Mouse (Mus musculus) lung, embryonic 14.5 days (tissue): Measurements from ENCODE around the gene Pcsk6. TPM values are rescaled to one million over a fixed set of nuclear protein-coding genes. Genes with fewer than 3 reads are reported as not detected.
A peak's percentile ranks its signal among the peaks of the same experiment; 100 is the strongest.

Experiments
- ATAC-seq: fragments of 200-750 bp; cut with Nextera tagmentation; 2 replicates; pipeline ENCODE4 v1.8.0; 2017; ENCODE audit warnings: mild to moderate bottlenecking, moderate TSS enrichment, moderate library complexity; ENCODE audit not compliant: insufficient read depth
- DNase-seq: peaks from one replicate; pipeline ENCODE4 v3.0.0-alpha.2; 2015
- H3K27ac ChIP-seq: fragments of 300-500 bp; sonication (generic); 2 replicates; pipeline ENCODE4 v1.5.1; 2014; ENCODE audit warnings: low read depth, mild to moderate bottlenecking, moderate library complexity
- H3K27me3 ChIP-seq: fragments of 300-500 bp; sonication (generic); 2 replicates; pipeline ENCODE4 v1.6.1; 2014; ENCODE audit warnings: low read length, control low read depth; ENCODE audit not compliant: insufficient read depth
- H3K36me3 ChIP-seq: fragments of 300-500 bp; sonication (generic); 2 replicates; pipeline ENCODE4 v1.6.1; 2014; ENCODE audit warnings: control low read depth; ENCODE audit not compliant: insufficient read depth
- H3K4me1 ChIP-seq: fragments of 300-500 bp; sonication (generic); 2 replicates; pipeline ENCODE4 v1.6.1; 2014; ENCODE audit warnings: antibody characterized with exemption, control low read depth; ENCODE audit not compliant: insufficient read depth
- H3K4me2 ChIP-seq: fragments of 300-500 bp; sonication (generic); 2 replicates; pipeline ENCODE4 v1.6.1; 2014; ENCODE audit warnings: mild to moderate bottlenecking
- H3K4me3 ChIP-seq: fragments of 300-500 bp; sonication (generic); 2 replicates; pipeline ENCODE4 v1.5.1; 2014; ENCODE audit warnings: low read depth, low read length
- H3K9ac ChIP-seq: fragments of 300-500 bp; sonication (generic); 2 replicates; pipeline ENCODE4 v1.6.1; 2014
- H3K9me3 ChIP-seq: fragments of 300-500 bp; sonication (generic); 2 replicates; pipeline ENCODE4 v1.6.1; 2016; ENCODE audit warnings: low read depth, low read length, control low read depth
- CTCF ChIP-seq: IDR thresholded peaks from 2 replicates; pipeline ENCODE4 v1.5.1; 2016; ENCODE audit warnings: antibody characterized with exemption, low read depth
- WGBS: fragments of 180-500 bp; shearing (Covaris S2); extraction: QIAGEN DNeasy Blood & Tissue Kit; methylation state at CpG from one replicate; pipeline ENCODE4 v1.1.7; 2014; 5-methylcytosine and 5-hydroxymethylcytosine counted together
- polyA plus RNA-seq: library from polyadenylated mRNA; unstranded; fragments of >200 nt; fragmentation: Nextera tagmentation; extraction: Ambion mirVana; gene quantifications from 2 replicates; pipeline ENCODE4 v1.2.1, GENCODE M21; 2014

The Pcsk6 gene
- polyA plus RNA-seq, 1 experiment from 2014 or later = 9.2 TPM

DNA sequence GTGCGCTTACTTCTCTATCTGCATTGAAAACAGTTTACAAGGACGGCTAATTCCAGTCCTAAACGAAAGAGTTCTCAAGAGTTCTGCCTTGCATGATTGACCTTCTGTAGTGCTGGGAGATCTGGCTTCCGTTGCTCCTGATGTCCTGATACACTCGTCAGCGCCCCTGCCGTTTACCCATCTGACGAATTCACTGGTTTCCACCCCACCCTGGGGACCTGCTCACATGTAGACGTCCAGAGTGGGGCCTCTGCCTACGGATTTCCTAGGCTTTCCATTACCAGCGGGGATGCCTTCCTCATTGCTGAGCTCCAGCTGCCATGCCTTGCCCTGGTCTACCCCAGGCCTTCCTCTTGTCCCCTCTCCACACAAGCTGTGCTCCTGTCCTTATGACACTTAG lies 39.7 kb downstream of the Pcsk6 start:
- ATAC-seq (no peak), DNase-seq (no peak)
- Histone ChIP-seq H3K36me3 (no peaks in the 10 kb centered on the region), H3K4me3 (no peak overlapping the region), H3K4me2 (no peak overlapping the region), H3K27ac (no peak overlapping the region), H3K9me3 (no peaks in the 10 kb centered on the region), H3K27me3 (no peaks in the 10 kb centered on the region), H3K4me1 (peaks cover 6% of the 10 kb centered on the region; the same call in 1 of the 2 replicates), H3K9ac (no peak overlapping the region)
- TF ChIP-seq CTCF = no peak
- 84% methylated on average over 11 of the region's 11 CpGs for WGBS

DNA sequence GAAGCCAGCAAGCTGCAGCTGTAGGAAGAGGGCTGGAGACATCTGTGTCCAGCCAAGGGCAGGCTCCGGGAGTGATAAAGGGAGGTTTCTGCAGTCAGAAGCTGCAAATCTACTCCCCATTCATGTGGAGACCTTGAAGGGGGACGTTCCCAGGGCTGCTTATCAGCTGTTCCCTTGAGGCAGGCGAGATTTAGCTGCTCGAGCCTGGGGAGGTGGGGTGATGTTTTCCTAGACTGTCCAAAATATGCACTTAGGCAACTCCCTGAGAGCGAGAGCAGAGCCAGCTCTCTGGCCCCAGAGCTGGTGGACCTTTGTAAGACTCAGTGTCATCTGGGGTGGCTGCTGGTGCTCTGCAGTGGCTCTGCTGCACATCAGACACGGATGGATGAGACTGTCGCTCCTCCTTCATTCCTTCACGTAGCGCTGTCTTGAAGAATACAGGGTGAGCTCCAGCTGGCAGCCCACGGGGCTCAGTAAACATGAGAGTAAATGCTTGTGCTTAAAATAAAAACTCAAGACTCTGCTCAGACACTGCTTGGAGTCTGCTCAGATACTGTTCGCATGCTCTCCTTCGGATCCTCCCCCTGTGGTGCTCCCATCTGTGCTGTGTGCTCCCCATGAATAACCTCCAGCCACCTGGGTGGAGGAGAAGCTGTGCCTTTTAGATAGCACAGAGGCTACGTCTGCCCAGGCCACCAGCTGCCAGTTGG lies 41.1 kb downstream of the Pcsk6 start:
- DNase-seq (peak; percentile 55), ATAC-seq (peak; percentile 82)
- H3K27ac ChIP-seq = no peak overlapping the region
- TF ChIP-seq CTCF = no peak
- H3K27me3 ChIP-seq = no peaks in the 10 kb centered on the region
- H3K4me1 ChIP-seq = peaks cover 6% of the 10 kb centered on the region; the same call in 1 of the 2 replicates
- H3K9ac ChIP-seq = no peak overlapping the region
- no peaks in the 10 kb centered on the region for H3K36me3 ChIP-seq
- WGBS = 26% methylated on average over 13 of the region's 13 CpGs
- H3K4me2 ChIP-seq = peak overlapping the region; percentile 10; the same call in 1 of the 2 replicates
- no peak overlapping the region for H3K4me3 ChIP-seq
- no peaks in the 10 kb centered on the region for H3K9me3 ChIP-seq

DNA sequence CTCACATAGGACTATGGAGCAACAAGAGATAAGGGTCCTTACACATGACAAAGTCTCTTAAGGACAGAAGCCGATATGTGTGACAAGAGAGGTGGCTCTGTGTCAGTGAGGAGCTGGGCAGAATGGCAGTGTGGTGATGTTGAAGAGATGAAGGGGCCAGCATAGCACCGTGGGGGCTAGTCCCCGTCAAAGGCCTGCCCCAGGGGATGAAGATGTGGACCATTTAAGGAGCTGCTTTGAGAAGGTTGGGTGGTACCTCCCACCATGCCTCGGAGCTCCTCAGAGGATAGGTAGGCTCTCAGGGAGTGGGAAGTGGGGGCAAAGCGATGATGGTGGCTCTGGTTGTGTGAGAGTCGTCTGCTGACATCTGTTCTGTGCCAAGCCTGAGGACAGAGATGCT lies 41.9 kb downstream of the Pcsk6 start:
- no peaks in the 10 kb centered on the region for H3K9me3 ChIP-seq
- no peak overlapping the region for H3K4me2 ChIP-seq
- H3K4me1 ChIP-seq = peaks cover 6% of the 10 kb centered on the region; the same call in 1 of the 2 replicates
- ATAC-seq = no peak
- H3K36me3 ChIP-seq = no peaks in the 10 kb centered on the region
- DNase-seq = no peak
- TF ChIP-seq CTCF = no peak
- 68% methylated on average over 6 of the region's 6 CpGs for WGBS
- H3K4me3 ChIP-seq = no peak overlapping the region
- no peak overlapping the region for H3K9ac ChIP-seq
- H3K27ac ChIP-seq = no peak overlapping the region
- H3K27me3 ChIP-seq = no peaks in the 10 kb centered on the region

DNA sequence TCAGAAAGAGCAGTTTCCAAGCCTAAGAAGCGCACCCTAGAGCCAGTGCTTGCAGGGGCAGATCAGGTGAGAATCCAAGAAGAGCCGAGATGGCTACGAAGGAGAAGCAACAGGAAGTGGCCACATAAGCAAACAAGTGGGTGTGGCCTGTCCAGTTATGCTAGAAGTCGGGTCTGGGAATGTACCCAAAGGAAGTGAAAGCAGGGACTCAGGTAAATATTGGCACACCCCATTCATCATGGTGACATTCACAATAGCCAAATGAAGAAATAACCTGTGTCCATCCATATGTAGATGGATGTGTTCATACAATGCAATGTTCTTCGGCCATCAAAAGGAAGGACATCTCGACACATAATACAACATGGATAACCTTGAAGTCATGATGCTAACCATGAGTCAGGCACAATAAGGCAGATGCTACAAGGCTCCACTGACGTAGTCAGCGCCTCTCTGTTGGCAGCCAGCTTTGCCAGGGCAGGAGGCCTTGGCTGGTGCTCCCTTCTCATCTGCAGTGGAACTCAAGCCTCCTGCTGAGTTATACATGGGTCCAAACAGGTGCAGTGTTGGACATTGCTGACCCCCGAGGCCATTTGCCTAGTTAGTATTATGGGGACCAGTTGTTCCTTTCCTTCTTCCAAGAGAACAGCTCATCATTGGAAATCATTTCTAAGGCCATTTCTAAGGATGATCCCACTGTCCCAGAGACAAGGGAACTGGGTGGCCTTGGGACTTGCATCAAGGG lies 45.2 kb downstream of the Pcsk6 start:
- H3K4me3 ChIP-seq = no peak overlapping the region
- DNase-seq (no peak), ATAC-seq (no peak)
- no peak overlapping the region for H3K27ac ChIP-seq
- H3K4me1 ChIP-seq = peaks cover 6% of the 10 kb centered on the region; the same call in 1 of the 2 replicates
- H3K4me2 ChIP-seq = no peak overlapping the region
- no peak overlapping the region for H3K9ac ChIP-seq
- no peaks in the 10 kb centered on the region for H3K9me3 ChIP-seq
- no peak for TF ChIP-seq CTCF
- 67% methylated on average over 9 of the region's 9 CpGs for WGBS
- no peaks in the 10 kb centered on the region for H3K27me3 ChIP-seq
- no peaks in the 10 kb centered on the region for H3K36me3 ChIP-seq

DNA sequence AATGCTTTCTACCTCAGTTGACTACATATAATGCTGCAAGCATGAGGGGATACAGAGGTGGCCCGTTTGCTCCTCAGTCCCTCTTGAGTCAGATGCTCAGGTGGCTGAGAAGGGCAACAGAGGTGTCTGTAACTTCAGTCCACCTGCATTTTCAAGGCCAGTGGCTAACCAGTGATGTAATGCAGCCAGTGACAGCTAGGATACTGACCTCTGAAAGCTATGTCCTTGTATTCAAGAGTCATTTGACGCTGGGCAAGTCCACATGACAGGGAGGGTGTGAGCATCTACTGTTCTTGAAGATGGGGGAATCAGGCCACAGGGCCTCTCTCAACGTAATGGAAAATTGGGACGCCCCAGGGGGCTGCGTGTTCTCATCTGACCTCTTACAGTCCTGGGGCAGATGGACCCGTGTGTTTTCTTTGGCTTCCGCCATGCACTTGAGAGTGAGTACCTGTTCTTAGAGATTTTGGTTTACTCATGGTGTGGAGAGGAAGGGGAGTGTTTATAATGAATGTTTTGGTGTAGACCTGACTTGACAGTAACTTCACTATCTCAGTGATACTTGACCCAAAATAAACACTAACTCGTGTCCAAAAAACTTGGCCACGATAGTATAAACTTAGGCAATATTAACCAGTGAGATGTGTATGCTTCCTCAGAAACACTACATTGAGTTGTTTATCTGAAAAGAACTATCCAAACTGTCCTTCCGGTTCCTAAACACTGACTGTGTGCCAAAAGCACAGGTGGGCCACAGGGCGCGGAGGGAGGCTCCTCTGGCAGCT lies 48.0 kb downstream of the Pcsk6 start:
- DNase-seq = peak; percentile 31
- WGBS = 45% methylated on average over 12 of the region's 12 CpGs
- TF ChIP-seq CTCF = no peak
- no peak overlapping the region for H3K27ac ChIP-seq
- H3K9me3 ChIP-seq = no peaks in the 10 kb centered on the region
- no peak for ATAC-seq
- H3K27me3 ChIP-seq = no peaks in the 10 kb centered on the region
- H3K36me3 ChIP-seq = no peaks in the 10 kb centered on the region
- H3K4me2 ChIP-seq = no peak overlapping the region
- no peak overlapping the region for H3K4me3 ChIP-seq
- no peak overlapping the region for H3K9ac ChIP-seq
- no peaks in the 10 kb centered on the region for H3K4me1 ChIP-seq

DNA sequence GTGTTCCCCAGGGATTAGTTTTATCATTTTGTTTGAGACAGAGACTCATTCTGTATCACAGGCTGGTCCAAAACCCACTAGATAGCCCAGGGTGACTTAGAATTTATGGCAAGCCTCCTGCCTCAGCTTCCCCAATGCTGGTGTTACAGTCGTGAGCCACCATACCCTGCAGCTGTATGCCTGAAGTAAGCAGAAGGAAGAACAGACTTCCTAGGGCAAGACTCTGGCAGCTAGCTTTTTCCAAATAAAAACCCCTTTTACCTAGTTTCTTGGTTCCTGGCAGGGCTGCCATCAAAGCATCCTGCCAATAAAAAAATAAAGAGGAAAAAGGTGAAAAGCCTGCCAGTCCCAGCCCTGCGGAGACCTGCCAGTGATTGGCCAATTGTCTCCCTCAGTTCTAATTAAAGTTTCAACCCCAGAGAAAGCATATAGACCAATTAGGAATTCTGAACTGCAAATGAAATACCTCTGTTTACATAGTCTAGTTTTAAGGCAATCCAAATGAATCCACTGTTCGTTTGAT lies 51.6 kb downstream of the Pcsk6 start:
- Histone ChIP-seq H3K9ac (no peak overlapping the region), H3K27ac (no peak overlapping the region), H3K27me3 (no peaks in the 10 kb centered on the region), H3K9me3 (no peaks in the 10 kb centered on the region), H3K4me1 (no peaks in the 10 kb centered on the region), H3K4me2 (no peak overlapping the region), H3K36me3 (no peaks in the 10 kb centered on the region), H3K4me3 (no peak overlapping the region)
- no peak for ATAC-seq
- DNase-seq = no peak
- 67% methylated on average over 3 of the region's 3 CpGs for WGBS
- no peak for TF ChIP-seq CTCF
